Mouse (Mus musculus) forebrain, embryonic 16.5 days (tissue): ENCODE results near the gene Stk31. TPM values are rescaled to one million over a fixed set of nuclear protein-coding genes. Genes with fewer than 3 reads are reported as not detected.

Source experiments
- ATAC-seq: fragments of 200-750 bp; cut with Nextera tagmentation; 2 replicates; pipeline ENCODE4 v1.8.0; 2017; ENCODE audit warnings: mild to moderate bottlenecking, moderate library complexity
- H3K27ac ChIP-seq: fragments of 300-500 bp; sonication (generic); 2 replicates; pipeline ENCODE4 v1.5.1; 2014; ENCODE audit warnings: low read length, control low read depth
- H3K27me3 ChIP-seq: fragments of 300-500 bp; sonication (generic); replicated peaks from 2 replicates; pipeline ENCODE4 v1.6.1; 2014; ENCODE audit warnings: low read length; ENCODE audit not compliant: control insufficient read depth, insufficient read depth
- H3K36me3 ChIP-seq: fragments of 300-500 bp; sonication (generic); 2 replicates; pipeline ENCODE4 v1.6.1; 2014; ENCODE audit not compliant: control insufficient read depth, insufficient read depth
- H3K4me1 ChIP-seq: fragments of 300-500 bp; sonication (generic); replicated peaks from 2 replicates; pipeline ENCODE4 v1.6.1; 2014; ENCODE audit warnings: low read length; ENCODE audit not compliant: control insufficient read depth, insufficient read depth
- H3K4me2 ChIP-seq: fragments of 300-500 bp; sonication (generic); 2 replicates; pipeline ENCODE4 v1.6.1; 2014; ENCODE audit warnings: mild to moderate bottlenecking, low read length, control low read depth
- H3K4me3 ChIP-seq: fragments of 300-500 bp; sonication (generic); replicated peaks from 2 replicates; pipeline ENCODE4 v1.5.1; 2014; ENCODE audit warnings: mild to moderate bottlenecking, low read length, control low read depth
- H3K9ac ChIP-seq: fragments of 300-500 bp; sonication (generic); replicated peaks from 2 replicates; pipeline ENCODE4 v1.6.1; 2014; ENCODE audit warnings: low read depth, low read length, control low read depth
- H3K9me3 ChIP-seq: fragments of 300-500 bp; sonication (generic); 2 replicates; pipeline ENCODE4 v1.6.1; 2016; ENCODE audit warnings: low read length; ENCODE audit not compliant: control insufficient read depth
- WGBS: fragments of 180-500 bp; shearing (Covaris S2); extraction: QIAGEN DNeasy Blood & Tissue Kit; methylation state at CpG from one replicate; pipeline ENCODE4 v1.1.7; 2014; 5-methylcytosine and 5-hydroxymethylcytosine counted together
- polyA plus RNA-seq: library from polyadenylated mRNA; unstranded; fragments of >200 nt; fragmentation: Nextera tagmentation; extraction: Ambion mirVana; gene quantifications from 2 replicates; pipeline ENCODE4 v1.2.1, GENCODE M21; 2015

Stk31 gene
- polyA plus RNA-seq, 1 experiment from 2014 or later = not detected

- Histone ChIP-seq H3K27me3 (no peaks in the 10 kb centered on the region), H3K36me3 (no peaks in the 10 kb centered on the region), H3K9me3 (no peaks in the 10 kb centered on the region), H3K4me2 (no peak overlapping the region), H3K9ac (no peak overlapping the region), H3K4me1 (no peaks in the 10 kb centered on the region), H3K4me3 (no peak overlapping the region), H3K27ac (no peak overlapping the region)
- WGBS = 95% methylated on average over 10 of the region's 10 CpGs
- no peak for ATAC-seq
Observed at GRCm38 (mm10) chr6:49491526-49491925, 96.1 kb downstream of the Stk31 start.

- WGBS = 4% methylated on average over 6 of the region's 6 CpGs
- H3K4me1 ChIP-seq = peaks cover 2% of the 10 kb centered on the region; the same call in 1 of the 2 replicates
- no peaks in the 10 kb centered on the region for H3K9me3 ChIP-seq
- H3K27me3 ChIP-seq = 0 out of 2 replicates have a peak, but pooled peaks cover 3% of the 10 kb centered on the region
- peak overlapping the region; percentile 19; the same call in 1 of the 2 replicates for H3K4me2 ChIP-seq
- H3K4me3 ChIP-seq = no peak overlapping the region; the same call in 1 of the 2 replicates
- H3K9ac ChIP-seq = no peak overlapping the region
- no peaks in the 10 kb centered on the region for H3K36me3 ChIP-seq
- peak; percentile 75; the same call in 1 of the 2 replicates for ATAC-seq
- H3K27ac ChIP-seq = no peak overlapping the region
Observed at GRCm38 (mm10) chr6:49519053-49519452, 123.6 kb downstream of the Stk31 start.

Other genes with a start within 250 kb of the Stk31 start
- 34.1 and 39.0 TPM in 2 replicates for gene Igf2bp3, start 180.6 kb upstream of the Stk31 start, polyA plus RNA-seq
- gene Tra2a, start 131.6 kb upstream of the Stk31 start, polyA plus RNA-seq = 154 and 163 TPM in 2 replicates
- 10.3 and 12.4 TPM in 2 replicates for gene Ccdc126, start 76.3 kb upstream of the Stk31 start, polyA plus RNA-seq
- 4.7 and 5.6 TPM in 2 replicates for gene Fam221a, start 27.9 kb upstream of the Stk31 start, polyA plus RNA-seq